Mouse (Mus musculus) brain, embryonic 14.5 days (tissue): ENCODE results near the gene Senp5. TPM values are rescaled to one million over a fixed set of nuclear protein-coding genes. Genes with fewer than 3 reads are reported as not detected.

ENCODE experiments used
- DNase-seq: peaks from one replicate; pipeline ENCODE4 v3.0.0-alpha.2; 2011; ENCODE audit warnings: low read depth
- CTCF ChIP-seq: fragments of 200-500 bp; IDR thresholded peaks from 2 replicates; pipeline ENCODE4 v1.5.1; 2012; ENCODE audit warnings: inconsistent platforms, mild to moderate bottlenecking, moderate library complexity, borderline replicate concordance; ENCODE audit not compliant: insufficient read depth, insufficient read length; ENCODE audit errors: extremely low read depth
- POLR2A ChIP-seq: fragments of 200-500 bp; IDR thresholded peaks from 2 replicates; pipeline ENCODE4 v1.6.1; 2012; ENCODE audit warnings: mild to moderate bottlenecking, inconsistent platforms, borderline replicate concordance; ENCODE audit not compliant: poor library complexity, insufficient read depth, insufficient read length, severe bottlenecking; ENCODE audit errors: extremely low read depth
- polyA plus RNA-seq: library from polyadenylated mRNA; depleted of rRNA; stranded (reverse); fragments of >200 nt; gene quantifications from 2 replicates; pipeline ENCODE4 v1.2.3, GENCODE M21; 2012; rRNA removed

Gene Senp5
- 18.3 and 23.2 TPM in 2 replicates for polyA plus RNA-seq

GRCm38 (mm10) chr16:32002509-32003477, at the start of gene Senp5:
Gene Senp5 (minus strand): TSS chr16:32003287.
- TF ChIP-seq CTCF (no peak), POLR2A (peak; percentile 94)
- DNase-seq: peak; percentile 97

GRCm38 (mm10) chr16:32042367-32042766, 39.3 kb upstream of the Senp5 start:
- DNase-seq: no peak
- peak; percentile 34; the same call in 1 of the 2 replicates for TF ChIP-seq CTCF
- TF ChIP-seq POLR2A: no peak

- TF ChIP-seq CTCF (no peak), POLR2A (no peak)
Measured at GRCm38 (mm10) chr16:32019678-32020077, 16.6 kb upstream of the Senp5 start.

GRCm38 (mm10) chr16:32010330-32010729, 7.2 kb upstream of the Senp5 start:
- no peak for DNase-seq
- TF ChIP-seq CTCF (no peak), POLR2A (no peak)

More at GRCm38 (mm10) chr16:32019678-32020077, 16.6 kb upstream of the Senp5 start:
- no peak for DNase-seq

GRCm38 (mm10) chr16:32009913-32010312, 6.8 kb upstream of the Senp5 start:
- DNase-seq: peak; percentile 9
- TF ChIP-seq POLR2A (no peak), CTCF (no peak)

GRCm38 (mm10) chr16:32008529-32009293, 5.6 kb upstream of the Senp5 start:
- TF ChIP-seq CTCF (no peak), POLR2A (no peak)

DNA sequence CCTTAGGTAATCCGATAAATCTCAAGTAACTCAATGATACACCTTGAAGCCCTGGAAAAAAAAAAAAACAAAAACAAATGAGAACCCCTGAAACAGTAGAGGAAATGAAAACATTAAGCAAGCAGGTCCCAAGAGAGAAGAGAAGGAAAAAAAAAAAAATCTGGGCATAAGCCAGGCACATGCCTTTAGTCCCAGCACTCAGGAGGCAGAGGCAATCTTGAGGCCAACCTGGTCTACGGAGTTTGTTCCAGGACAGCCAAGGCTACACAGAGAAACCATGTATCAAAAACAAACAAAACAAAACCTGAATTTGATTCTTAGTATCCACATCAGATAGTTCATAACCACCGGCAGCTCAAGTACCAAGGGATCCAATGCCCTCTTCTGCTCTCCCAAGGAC, 1.6 kb upstream of the Senp5 start:
- TF ChIP-seq POLR2A: no peak
- TF ChIP-seq CTCF: no peak

More at GRCm38 (mm10) chr16:32008529-32009293, 5.6 kb upstream of the Senp5 start:
- DNase-seq: no peak

DNA sequence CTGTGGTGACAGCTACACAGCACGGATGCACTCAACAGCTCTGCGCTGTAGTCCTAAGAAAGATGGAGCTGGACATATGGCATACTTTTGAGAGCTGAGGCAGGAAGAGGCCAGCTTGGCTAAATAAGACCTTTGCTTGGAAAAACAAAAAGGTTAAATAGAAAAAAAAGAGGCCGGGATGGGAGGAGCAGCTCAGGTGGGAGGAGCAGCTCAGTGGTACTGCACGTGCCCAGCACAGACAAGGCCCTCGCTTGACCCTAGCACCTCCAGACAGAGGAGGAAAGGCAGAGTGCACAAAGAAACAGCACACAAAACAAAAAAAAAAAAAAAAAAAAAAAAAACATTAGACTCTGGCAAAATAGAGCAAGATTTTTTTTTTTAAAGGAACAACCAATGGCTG, 6.7 kb downstream of the Senp5 start:
- DNase-seq: no peak
- no peak for TF ChIP-seq POLR2A
- no peak for TF ChIP-seq CTCF

More for the DNA sequence above, 1.6 kb upstream of the Senp5 start:
- no peak for DNase-seq

- TF ChIP-seq CTCF (no peak), POLR2A (no peak)
- no peak for DNase-seq
Measured at GRCm38 (mm10) chr16:31993946-31994345, 9.1 kb downstream of the Senp5 start.

- DNase-seq: no peak
- TF ChIP-seq POLR2A: no peak
- TF ChIP-seq CTCF: no peak
Measured at GRCm38 (mm10) chr16:31993195-31993594, 9.9 kb downstream of the Senp5 start.

GRCm38 (mm10) chr16:31992039-31992438, 11.0 kb downstream of the Senp5 start:
- DNase-seq: no peak

GRCm38 (mm10) chr16:31980946-31981345, 22.1 kb downstream of the Senp5 start:
- peak; percentile 6; the same call in 1 of the 2 replicates for TF ChIP-seq CTCF
- TF ChIP-seq POLR2A: no peak
- no peak for DNase-seq

More at GRCm38 (mm10) chr16:31992039-31992438, 11.0 kb downstream of the Senp5 start:
- no peak for TF ChIP-seq POLR2A
- no peak for TF ChIP-seq CTCF
